Mouse (Mus musculus): ENCODE measurements at regions not wholly inside any gene's neighbourhood (a gene's known extent, or its start where the extent isn't known, plus 50 kb on each side); places are given as distances from the start of the nearest gene placed in this dataset.
A peak's percentile ranks its signal among the peaks of the same experiment; 100 is the strongest.

GRCm38 (mm10) chrX:11924639-11925302 is 235.4 kb downstream of the Bcor start:
- no peak for DNase-seq

- peak; percentile 24 for DNase-seq
Observed at GRCm38 (mm10) chrX:11926868-11927535, 233.2 kb downstream of the Bcor start.

DNA sequence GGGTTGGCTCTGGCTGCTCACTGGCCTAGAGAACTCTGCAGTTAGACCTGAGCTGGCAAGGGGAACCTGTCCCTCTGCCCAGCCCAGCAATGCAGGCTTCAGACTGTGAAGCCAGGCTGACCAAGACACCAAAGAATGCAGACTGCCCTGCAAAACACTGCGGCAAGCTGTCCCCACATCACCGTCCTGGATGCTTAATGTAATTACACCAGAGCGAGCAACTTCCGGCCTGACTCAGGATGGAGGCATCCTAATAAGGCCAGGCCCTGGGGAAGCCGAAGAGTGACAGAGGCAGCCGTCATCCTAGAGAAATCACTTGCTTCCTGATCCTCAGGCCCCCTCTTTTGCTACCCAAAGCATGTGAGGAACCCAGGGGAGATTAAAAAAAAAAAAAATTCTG is 230.7 kb downstream of the Bcor start:
- DNase-seq: peak; percentile 31

DNA sequence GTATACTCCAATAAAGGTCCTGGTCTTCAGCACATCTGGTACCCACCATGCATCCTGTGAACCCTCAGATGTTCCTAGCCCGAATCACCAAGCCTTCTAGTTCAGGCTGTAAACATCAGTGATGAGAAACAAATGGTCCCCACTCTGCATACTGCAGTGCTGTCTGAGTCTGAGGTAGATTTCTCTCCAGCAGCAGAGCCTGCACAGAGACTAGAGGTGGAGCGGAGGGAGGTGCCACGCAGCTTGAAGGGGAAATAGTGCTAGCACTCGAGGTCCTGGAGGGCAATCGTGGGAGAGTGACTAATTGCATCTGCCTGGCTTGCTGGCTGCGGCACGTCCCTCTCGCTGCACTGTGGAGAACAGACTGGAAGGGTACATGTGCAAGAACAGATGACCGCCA is 228.7 kb downstream of the Bcor start:
- peak; percentile 18 for DNase-seq

DNA sequence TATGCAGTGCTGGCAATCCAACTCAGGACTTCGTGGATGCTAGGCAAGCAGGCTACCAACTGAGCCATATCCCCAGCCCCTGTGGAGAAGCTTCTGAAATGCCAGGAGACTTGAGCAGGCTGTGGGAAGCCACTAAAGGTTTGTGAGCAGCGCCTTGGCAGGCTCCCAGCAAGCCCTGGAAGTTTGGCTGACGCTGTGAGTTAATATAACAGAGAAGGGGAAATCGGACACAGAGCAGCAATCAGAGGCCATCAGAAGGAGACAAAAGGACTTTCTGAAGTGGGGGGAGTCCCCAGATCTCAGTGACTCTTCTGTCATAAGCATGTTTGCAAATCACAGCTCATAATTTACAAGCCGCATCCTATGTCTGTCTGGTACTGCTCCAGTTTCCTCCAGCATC is 224.8 kb downstream of the Bcor start:
- DNase-seq: no peak

DNA sequence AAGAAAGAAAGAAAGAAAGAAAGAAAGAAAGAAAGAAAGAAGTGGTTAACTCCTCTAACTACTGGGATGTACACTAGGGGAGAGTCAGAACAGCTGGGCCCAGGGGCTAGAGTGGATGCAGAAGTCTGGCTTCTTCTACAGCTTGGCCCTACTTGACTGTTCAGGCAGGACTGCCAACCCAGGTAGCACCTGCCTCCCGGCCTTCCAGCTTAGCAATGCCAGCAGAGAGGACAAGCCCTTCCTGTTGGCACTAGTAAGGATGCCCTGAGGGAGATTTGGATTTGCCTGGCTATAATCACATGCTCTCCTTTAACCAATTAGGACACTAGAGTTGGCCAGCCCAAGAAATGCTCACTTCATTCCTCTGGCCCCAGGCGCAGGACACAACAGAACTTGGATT is 219.9 kb downstream of the Bcor start:
- no peak for DNase-seq

DNA sequence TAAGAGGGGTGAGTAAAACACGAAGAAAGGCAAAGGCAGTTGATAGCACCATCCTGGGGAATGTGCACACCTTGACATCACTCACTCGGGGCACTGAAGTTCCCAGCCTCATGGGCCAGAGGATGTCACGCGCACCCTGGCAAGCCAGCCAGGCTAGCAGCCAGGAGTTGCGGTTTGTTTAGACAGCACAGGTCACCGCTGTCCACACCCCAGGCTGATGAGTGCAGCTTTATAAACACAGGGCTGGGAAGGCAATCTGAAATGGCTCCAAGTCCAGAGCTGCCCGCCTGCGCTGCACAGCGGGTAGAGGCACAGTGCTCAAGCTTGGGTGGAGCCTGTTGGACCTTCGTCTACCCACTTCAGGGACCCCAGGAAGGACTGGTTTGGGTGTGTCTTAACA is 216.8 kb downstream of the Bcor start:
- DNase-seq: no peak

DNA sequence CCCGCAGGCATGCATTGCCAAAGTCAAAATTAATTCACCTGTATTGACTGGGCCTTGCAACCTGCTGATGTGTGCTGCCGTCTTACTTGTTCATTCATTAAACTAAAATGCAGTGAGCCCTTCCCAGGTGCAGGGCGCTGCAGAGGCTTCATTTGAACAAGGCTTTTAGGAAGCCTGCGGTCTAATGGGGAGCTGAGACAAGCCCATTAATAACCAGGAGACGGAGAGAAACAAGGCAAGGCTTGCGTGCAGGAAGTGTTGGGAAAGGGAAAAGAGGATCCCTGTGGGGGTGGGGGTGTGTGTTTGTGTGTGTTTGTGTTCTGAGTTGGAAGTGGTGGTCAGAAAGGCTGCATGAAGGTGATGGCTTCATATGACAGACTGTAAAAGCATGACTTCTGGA is 215.6 kb downstream of the Bcor start:
- DNase-seq: no peak

DNA sequence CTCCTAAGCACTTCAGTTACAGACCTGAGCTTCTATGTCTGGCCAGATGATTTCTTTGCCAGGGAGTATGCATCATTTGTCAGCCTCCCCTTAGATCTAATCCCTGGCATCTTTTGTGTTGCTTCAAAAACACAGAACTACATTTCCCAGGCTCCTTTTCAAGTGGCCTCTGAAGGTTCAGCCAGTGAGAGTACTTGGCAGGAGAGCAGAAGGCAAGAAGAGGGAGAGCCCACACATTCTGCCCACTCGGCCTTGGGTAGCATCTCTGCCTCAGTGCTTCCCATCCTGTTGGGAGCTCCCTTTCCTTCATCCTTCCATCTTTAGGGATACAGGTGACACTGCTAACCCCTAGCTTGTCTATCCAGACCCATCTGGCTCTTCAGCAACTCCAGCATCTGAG is 214.9 kb downstream of the Bcor start:
- no peak for DNase-seq

DNA sequence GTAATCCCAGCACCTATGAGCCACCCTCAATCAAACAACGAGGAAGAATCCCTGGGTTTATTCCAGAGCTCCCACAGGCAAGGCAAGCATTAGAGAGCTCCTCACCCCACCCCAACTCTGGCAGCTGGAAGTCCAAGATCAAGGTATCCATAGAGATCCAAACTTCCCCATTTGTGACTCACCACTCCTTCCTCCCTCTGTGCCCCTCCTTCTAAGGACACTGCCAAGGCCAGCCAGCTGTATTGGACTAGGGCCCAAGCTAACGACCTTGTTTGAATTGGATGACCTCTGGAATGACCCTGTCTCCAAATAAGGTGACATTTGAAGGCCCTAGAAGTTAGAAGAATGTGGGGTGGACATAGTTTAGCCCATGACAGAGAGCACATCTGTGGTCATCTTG is 208.0 kb downstream of the Bcor start:
- DNase-seq: no peak

DNA sequence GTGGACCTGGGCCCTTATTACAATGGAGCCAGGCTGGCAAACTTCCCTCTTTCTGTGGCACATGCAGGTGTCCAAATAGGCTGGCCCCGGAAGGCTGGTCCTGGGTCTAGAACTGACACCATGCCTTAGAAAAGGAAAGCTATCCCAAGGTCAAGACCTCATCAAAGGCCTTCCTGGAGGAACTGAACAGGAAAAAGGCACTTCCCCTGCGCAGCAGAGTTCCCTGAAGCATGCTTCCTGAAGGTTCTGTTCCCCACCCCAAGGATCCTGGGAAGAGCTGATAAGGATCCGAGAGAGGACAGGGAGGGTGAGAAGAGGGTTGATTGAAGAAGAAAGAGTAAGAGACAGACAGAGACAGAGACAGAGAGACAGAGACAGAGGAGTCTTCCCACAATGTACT is 204.0 kb downstream of the Bcor start:
- no peak for DNase-seq

- no peak for DNase-seq
Observed at GRCm38 (mm10) chrX:11957011-11957410, 203.1 kb downstream of the Bcor start.

GRCm38 (mm10) chrX:11959871-11960552 is 200.1 kb downstream of the Bcor start:
- DNase-seq: no peak

DNA sequence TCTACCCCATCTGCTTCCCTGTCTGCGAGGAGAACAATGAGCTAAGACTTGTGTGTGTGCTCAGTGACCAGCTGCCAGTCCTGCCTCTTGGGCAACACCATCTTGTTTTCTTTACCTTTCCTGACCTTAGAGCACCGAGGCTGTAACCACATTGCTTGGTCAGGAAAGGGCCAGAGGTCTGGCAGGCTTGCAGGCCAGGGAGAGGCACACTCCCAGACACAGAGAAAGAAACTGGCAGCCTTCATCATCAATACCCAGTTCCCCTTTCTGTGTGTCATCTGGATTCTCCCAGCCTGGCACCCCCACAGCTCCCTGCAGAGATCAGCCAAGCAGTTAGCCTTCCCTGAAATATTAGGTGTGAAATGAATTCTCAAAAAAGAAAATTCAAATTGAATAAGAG is 198.8 kb downstream of the Bcor start:
- DNase-seq: no peak

- no peak for DNase-seq
Observed at GRCm38 (mm10) chrX:11964428-11964827, 195.7 kb downstream of the Bcor start.

DNA sequence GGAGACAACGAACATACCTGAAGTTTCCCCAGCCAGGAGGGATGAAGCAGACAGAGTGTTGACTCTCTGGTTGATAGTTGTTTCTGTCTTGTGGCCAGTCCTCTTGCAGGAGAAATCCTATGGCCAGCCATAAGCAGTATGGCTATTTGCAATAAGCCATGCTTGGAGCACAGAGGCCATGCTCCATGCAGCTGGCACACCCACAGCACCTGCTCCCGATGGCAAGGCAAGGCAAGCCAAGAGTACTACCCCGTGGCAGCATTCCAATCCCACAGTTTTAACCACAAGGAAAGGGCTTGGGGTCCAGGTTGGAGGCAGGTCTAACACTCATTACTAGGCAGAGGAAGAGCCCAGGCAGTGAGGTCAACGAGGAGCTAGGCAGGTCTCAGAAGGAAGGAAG is 181.5 kb downstream of the Bcor start:
- DNase-seq: no peak

DNA sequence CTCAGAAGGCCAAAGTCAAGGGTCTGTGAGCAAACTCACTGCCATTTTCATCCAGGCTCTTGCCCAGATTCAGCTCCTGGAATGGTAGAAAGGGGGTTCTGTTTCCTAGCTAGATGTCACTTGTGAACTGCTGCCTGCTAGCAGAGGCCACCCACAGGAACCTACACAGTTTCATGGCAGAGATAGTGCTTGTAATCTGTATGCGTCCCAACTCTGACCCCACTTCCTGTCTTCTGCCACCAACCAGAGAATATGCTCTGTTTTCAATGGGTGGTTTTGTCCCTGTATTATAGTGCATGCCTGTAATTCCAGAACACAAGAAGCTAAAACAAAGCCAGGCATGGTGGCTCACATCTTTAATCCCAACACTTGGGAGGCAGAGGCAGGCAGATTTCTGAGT is 176.9 kb downstream of the Bcor start:
- DNase-seq: no peak

Data from embryo, embryonic 11 days (tissue).